12 mouse cellular contexts compared by ENCODE assay signal in the genomic region with DNA sequence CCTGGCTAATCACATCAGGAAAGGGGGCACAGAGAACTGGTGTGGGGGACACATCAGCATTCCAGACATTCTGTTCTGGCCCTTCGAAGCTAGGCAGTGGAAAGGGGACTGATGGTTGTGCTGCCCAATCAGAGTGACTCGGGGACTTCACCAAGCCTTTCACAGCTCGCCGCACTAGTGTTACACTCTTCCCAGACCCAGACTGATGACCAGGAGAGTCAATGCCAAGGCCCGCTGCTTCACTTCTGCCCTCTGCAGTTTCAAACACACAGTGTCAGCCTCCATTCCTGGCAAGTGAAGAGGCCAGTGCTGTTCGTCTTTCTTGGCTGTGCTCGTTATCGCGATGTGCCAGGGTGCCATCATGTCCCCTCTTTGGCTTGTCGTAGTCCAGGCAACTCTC.
A peak's percentile ranks its signal among the peaks of the same experiment; 100 is the strongest.
DNase-seq lines count a peak whose midpoint lies in the region; ATAC-seq and TF ChIP-seq lines count a peak whose summit lies in the region.
"Had no signal": no experiment of that assay in that cellular context is flagged by ENCODE, and none has a peak within 500 bp of the region (broad histone marks: within the 10 kb centered on the region; RNA-seq: fewer than 3 reads in every experiment).

No protein-coding gene starts in this region.

- TF ChIP-seq POLR2A in heart, adult 2 months (IDR thresholded peaks at IDR 0.05; ENCODE audit: insufficient read depth, low read depth, low read length): no peak

- H3K4me1 ChIP-seq in heart, adult 2 months (ENCODE audit: control insufficient read depth, insufficient read depth, low read length): no peaks in the 10 kb centered on the region
- H3K4me1 ChIP-seq in heart, embryonic 12.5 days (replicated peaks): peaks cover 46% of the 10 kb centered on the region
- H3K4me1 ChIP-seq in kidney, embryonic 15.5 days: no peaks in the 10 kb centered on the region
- peaks cover 5% of the 10 kb centered on the region for H3K4me1 ChIP-seq in neural tube, embryonic 13.5 days (replicated peaks)
- H3K4me1 ChIP-seq: midbrain, embryonic 15.5 days had no signal

- H3K4me2 ChIP-seq in heart, embryonic 12.5 days: no peak overlapping the region
- H3K4me2 ChIP-seq in kidney, embryonic 15.5 days: no peak overlapping the region
- H3K4me2 ChIP-seq in neural tube, embryonic 13.5 days: no peak overlapping the region
- H3K4me2 ChIP-seq: midbrain, embryonic 15.5 days had no signal

- TF ChIP-seq CTCF in heart, adult 2 months (IDR thresholded peaks at IDR 0.05): peak; percentile 30; the same call in 1 of the 2 replicates

- H3K79me2 ChIP-seq in heart, adult 2 months (replicated peaks; ENCODE audit: control insufficient read depth, insufficient read depth, low read length): no peaks in the 10 kb centered on the region

- intact Hi-C loops in heart, adult 2 months (cut with DNase I): loop anchor here (5.0 kb wide), 1 partner anchor 280 kb away; no protein-coding TSS in a partner anchor

- DNase-seq in heart, adult 2 months: peak in 1 of 2 experiments; percentile 10
- DNase-seq in kidney, adult 8-10 months: no peak
- DNase-seq in neural tube, embryonic 10.5 days (ENCODE audit: extremely low spot score, low spot score): no peak
- DNase-seq: right cerebral cortex, postnatal 25 days; thymus, postnatal 25 days had no signal

- no peaks in the 10 kb centered on the region for H3K9me3 ChIP-seq in heart, embryonic 12.5 days (replicated peaks)
- H3K9me3 ChIP-seq in kidney, embryonic 15.5 days (replicated peaks): no peaks in the 10 kb centered on the region
- no peaks in the 10 kb centered on the region for H3K9me3 ChIP-seq in neural tube, embryonic 13.5 days
- H3K9me3 ChIP-seq: forebrain, embryonic 10.5 days; midbrain, embryonic 15.5 days had no signal

- no peak overlapping the region for H3K27ac ChIP-seq in heart, adult 2 months
- no peak overlapping the region for H3K27ac ChIP-seq in heart, embryonic 12.5 days (ENCODE audit: poor library complexity, severe bottlenecking)
- no peak overlapping the region for H3K27ac ChIP-seq in kidney, embryonic 15.5 days
- H3K27ac ChIP-seq in neural tube, embryonic 13.5 days (replicated peaks): no peak overlapping the region
- H3K27ac ChIP-seq: forebrain, embryonic 10.5 days; layer of hippocampus, adult 2 months; midbrain, embryonic 15.5 days had no signal

- no peak for ATAC-seq in heart, embryonic 12.5 days (ENCODE audit: insufficient number of reproducible peaks, low FRiP score)
- ATAC-seq in kidney, embryonic 15.5 days (replicated peaks; ENCODE audit: low FRiP score): 0 out of 2 replicates have a peak, but pooled peaks have one; percentile 22
- peak; percentile 32; the same call in 1 of the 2 replicates for ATAC-seq in neural tube, embryonic 13.5 days (ENCODE audit: low read depth)
- no peak for ATAC-seq in CD4-positive, CD25-positive, alpha-beta regulatory T cell, adult 4 months
- ATAC-seq: midbrain, embryonic 15.5 days had no signal

- TF ChIP-seq EP300 in heart, adult 2 months (IDR thresholded peaks at IDR 0.05; ENCODE audit: insufficient read depth, low read depth, low read length): no peak

- no peaks in the 10 kb centered on the region for H3K27me3 ChIP-seq in heart, adult 2 months (ENCODE audit: control insufficient read depth, insufficient read depth, low read length)
- no peaks in the 10 kb centered on the region for H3K27me3 ChIP-seq in heart, embryonic 12.5 days (replicated peaks)
- H3K27me3 ChIP-seq in kidney, embryonic 15.5 days: no peaks in the 10 kb centered on the region
- no peaks in the 10 kb centered on the region for H3K27me3 ChIP-seq in neural tube, embryonic 13.5 days
- H3K27me3 ChIP-seq: midbrain, embryonic 15.5 days had no signal

- H3K4me3 ChIP-seq in heart, adult 2 months: no peak overlapping the region
- H3K4me3 ChIP-seq in heart, embryonic 12.5 days: no peak overlapping the region
- no peak overlapping the region for H3K4me3 ChIP-seq in kidney, embryonic 15.5 days (replicated peaks)
- no peak overlapping the region for H3K4me3 ChIP-seq in neural tube, embryonic 13.5 days
- H3K4me3 ChIP-seq: forebrain, embryonic 10.5 days; layer of hippocampus, adult 2 months; midbrain, embryonic 15.5 days had no signal

- H3K9ac ChIP-seq in heart, adult 2 months (ENCODE audit: low read depth, low read length): no peak overlapping the region
- no peak overlapping the region for H3K9ac ChIP-seq in heart, embryonic 12.5 days
- no peak overlapping the region for H3K9ac ChIP-seq in kidney, embryonic 15.5 days
- H3K9ac ChIP-seq in neural tube, embryonic 13.5 days: no peak overlapping the region
- H3K9ac ChIP-seq: midbrain, embryonic 15.5 days had no signal

- 72% methylated on average over 10 of the region's 10 CpGs for WGBS in heart, adult 2 months
- whole genome bisulfite sequencing in heart, embryonic 12.5 days: 64% methylated on average over 10 of the region's 10 CpGs
- WGBS in kidney, embryonic 15.5 days: 60% methylated on average over 10 of the region's 10 CpGs
- 72% methylated on average over 10 of the region's 10 CpGs for WGBS in neural tube, embryonic 13.5 days

- no peaks in the 10 kb centered on the region for H3K36me3 ChIP-seq in heart, adult 2 months (ENCODE audit: control insufficient read depth, insufficient read depth, low read length)
- H3K36me3 ChIP-seq in heart, embryonic 12.5 days: no peaks in the 10 kb centered on the region
- no peaks in the 10 kb centered on the region for H3K36me3 ChIP-seq in kidney, embryonic 15.5 days
- no peaks in the 10 kb centered on the region for H3K36me3 ChIP-seq in neural tube, embryonic 13.5 days
- H3K36me3 ChIP-seq: forebrain, embryonic 10.5 days; midbrain, embryonic 15.5 days had no signal

Comparison
In these comparisons a context has a peak if more than half of its experiments do, and no peak if none do; other contexts are left out.
1. ATAC-seq: peak in kidney, embryonic 15.5 days (single experiment) and neural tube, embryonic 13.5 days (single experiment); none in heart, embryonic 12.5 days (single experiment) and CD4-positive, CD25-positive, alpha-beta regulatory T cell, adult 4 months (single experiment).